Mouse (Mus musculus) left cerebral cortex, postnatal 4 days (tissue): Measurements from ENCODE around the gene Acaca. TPM values are rescaled to one million over a fixed set of nuclear protein-coding genes. Genes with fewer than 3 reads are reported as not detected.

Source experiments
- DNase-seq: peaks from one replicate; pipeline ENCODE4 v3.0.0-alpha.2; 2022
- intact Hi-C: fragments of 180-260 bp; cut with DNase I; formaldehyde crosslinking; loops from one replicate; pipeline ENCODE4 v1.15.1; 2025
- total RNA-seq, 2 experiments: library from RNA; stranded (reverse); gene quantifications; 2 replicates each; pipeline ENCODE4 v1.2.3; 2021

Gene Acaca
- total RNA-seq, 2 experiments from 2014 or later = 186 to 187 TPM

- no peak for DNase-seq
- intact Hi-C loops = no loop called here
These were observed 81.4 kb downstream of the Acaca start for GRCm38 (mm10) chr11:84210876-84211275.

GRCm38 (mm10) chr11:84218951-84219350, 89.5 kb downstream of the Acaca start:
- DNase-seq = no peak
- intact Hi-C loops = no loop called here

- DNase-seq = peak; percentile 57
- intact Hi-C loops = no loop called here
These were observed 114.1 kb downstream of the Acaca start for GRCm38 (mm10) chr11:84243562-84243961.

DNA sequence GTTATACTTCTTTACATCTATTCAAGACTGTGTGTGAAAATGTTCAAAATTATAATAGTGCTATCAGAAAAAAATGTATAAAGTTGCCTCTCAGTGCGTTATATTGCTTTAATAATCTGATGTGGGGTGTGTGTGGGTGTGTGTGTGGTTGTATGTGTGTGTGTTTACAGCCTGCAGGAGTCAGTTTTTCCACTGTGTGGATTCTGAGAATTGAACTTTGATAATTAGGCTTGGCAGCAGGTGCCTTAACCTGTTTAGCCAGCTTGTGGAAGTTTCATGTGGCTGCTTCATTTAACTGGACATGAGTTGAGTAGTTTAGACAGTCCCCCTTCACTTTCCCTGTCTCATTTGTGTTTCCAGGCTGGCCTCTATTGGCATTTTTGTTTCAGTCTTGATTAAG, 117.9 kb downstream of the Acaca start:
- intact Hi-C loops = no loop called here

GRCm38 (mm10) chr11:84251170-84251569, 121.7 kb downstream of the Acaca start:
- intact Hi-C loops = no loop called here

More for the DNA sequence above, 117.9 kb downstream of the Acaca start:
- no peak for DNase-seq

GRCm38 (mm10) chr11:84252425-84252824, 123.0 kb downstream of the Acaca start:
- intact Hi-C loops = no loop called here
- DNase-seq = no peak

More at GRCm38 (mm10) chr11:84251170-84251569, 121.7 kb downstream of the Acaca start:
- DNase-seq = no peak

DNA sequence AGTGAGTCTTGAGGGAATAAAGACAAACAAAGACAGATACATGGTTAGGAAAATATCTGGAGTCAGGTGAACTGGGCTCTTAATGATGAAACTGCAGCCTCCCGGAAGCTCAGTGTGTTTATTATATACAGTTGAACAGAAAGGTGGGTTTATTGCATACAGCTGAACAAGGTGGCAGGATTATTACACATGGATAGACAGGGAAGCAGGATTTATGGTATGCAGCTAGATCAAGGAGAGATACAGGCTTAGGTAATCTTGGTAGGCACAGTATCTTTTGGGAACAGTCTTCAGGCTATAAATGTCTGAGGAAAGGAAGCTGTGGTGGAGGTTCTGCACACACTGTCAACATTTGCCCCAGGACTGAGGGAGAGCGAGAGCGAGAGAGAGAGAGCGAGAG, 126.4 kb downstream of the Acaca start:
- intact Hi-C loops = no loop called here
- no peak for DNase-seq

GRCm38 (mm10) chr11:84258053-84258710, 128.7 kb downstream of the Acaca start:
- intact Hi-C loops = no loop called here
- DNase-seq = no peak

DNA sequence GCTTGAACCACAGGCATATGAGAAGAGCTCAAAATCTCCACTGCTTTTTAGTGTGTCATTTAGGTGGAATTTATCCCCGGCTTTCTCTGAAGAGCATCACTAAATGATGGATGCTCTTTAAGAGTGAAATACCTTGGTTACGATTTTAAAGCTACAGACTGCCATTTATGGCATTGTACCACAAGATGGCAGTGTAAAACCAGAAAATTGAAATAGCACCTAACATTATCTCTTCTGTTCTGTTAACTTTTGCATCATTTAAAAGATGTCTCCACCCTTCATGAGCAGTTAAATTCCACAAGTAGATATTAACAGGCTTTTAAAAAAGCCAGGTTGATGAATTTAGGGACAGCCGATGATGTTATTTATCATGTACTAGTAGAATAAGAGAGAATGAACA, 135.0 kb downstream of the Acaca start:
- intact Hi-C loops = loop anchor here (10.0 kb wide), 1 partner anchor 530 kb away; no protein-coding TSS in a partner anchor
- DNase-seq = no peak

DNA sequence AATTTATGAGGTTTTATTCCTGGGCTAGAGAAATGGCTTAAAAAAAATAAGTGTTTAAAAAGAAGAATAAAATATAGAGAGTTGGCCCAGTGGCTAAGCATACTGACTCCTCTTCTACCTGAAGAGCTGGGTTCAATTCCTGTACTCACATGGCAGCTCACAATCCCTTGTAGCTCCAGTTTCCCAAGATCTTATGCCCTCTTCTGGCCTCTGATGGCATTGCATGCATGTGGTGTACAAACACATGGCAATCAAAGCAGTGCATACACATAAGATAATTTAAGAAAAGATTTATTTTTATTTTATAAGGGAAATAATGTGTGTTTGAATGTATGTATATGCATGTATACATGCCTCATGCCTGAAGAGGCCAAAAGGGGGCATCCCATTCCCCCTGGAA, 138.6 kb downstream of the Acaca start:
- intact Hi-C loops = loop anchor here (10.0 kb wide), 1 partner anchor 527 kb away; no protein-coding TSS in a partner anchor
- no peak for DNase-seq

DNA sequence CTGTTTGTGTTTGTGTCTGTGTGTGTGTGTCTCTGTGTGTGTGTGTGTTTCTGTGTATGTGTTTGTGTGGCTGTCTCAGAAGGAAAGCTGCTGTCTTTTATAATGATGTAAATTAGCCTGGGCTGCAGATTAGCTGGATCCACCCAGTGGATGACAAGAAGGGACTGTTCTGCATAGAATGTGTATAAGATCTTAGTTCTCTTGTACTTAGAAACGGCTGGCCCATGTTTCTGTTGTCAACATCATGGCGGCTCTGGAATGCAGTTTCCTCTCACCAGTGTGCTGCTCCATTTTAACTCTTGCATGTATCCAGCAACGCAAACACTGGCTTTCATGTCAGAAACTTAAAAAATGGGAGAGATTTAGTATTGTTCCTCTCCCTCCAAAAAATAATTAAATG, 141.0 kb downstream of the Acaca start:
- DNase-seq = no peak
- intact Hi-C loops = no loop called here

DNA sequence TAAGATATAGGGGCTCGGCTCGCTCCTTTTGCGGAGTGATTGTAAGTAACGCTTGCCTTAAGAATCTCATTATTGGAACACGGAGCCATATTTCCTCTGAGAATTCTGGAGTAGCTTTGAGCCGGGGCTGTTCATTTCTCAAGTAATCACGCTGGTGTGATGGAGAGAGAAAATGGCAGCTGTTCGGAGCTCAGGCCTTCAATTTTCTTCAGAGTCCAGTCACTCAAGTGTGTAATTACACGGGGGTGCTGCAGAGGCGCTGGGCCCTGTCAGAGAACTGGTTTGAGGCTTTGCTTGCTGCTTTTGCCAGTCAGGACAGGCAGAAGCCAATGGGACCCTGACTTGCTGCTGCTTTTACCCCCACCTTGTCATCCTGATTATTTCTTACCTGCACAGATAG, 142.5 kb downstream of the Acaca start:
- DNase-seq = no peak
- intact Hi-C loops = no loop called here

DNA sequence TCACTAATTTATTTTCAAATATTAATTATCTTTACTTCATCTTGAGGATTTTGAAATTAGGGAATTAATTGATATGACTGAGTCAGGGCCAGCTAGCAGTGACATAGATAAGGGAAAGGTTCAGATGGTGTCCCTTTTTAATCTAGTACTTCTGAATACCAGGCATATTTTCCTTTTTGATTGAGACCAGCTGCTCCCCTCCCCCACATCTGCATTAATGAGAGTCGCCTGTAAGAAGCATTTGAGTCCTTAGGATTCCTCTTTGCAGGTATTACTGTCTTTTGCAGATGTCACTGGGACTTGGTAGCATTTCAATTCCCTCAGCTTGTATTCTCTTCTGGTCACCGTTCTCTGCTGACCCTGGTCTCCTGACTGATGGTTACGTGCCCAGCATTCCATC, 143.1 kb downstream of the Acaca start:
- DNase-seq = no peak
- intact Hi-C loops = no loop called here

DNA sequence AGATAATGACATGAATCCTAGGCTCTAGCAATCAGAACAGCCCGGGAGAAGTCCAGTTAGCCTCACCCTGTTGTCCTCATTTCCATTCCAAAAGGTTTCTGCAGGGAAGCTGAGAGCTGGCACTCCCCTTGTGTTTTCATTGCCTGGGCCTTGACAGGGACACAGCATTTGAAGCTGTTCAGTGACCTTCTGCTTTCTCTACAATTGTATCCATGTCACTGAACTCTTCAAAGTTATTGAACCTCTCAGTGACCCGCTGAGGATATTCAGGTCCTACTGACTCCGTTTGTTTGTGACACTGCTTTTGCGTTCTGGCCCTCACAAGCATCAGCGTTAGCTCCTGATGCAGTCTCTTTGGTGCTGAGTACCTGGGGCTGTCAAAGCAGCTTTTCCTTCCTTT, 147.5 kb downstream of the Acaca start:
- DNase-seq = no peak

GRCm38 (mm10) chr11:84281280-84281679, 151.8 kb downstream of the Acaca start:
- intact Hi-C loops = no loop called here
- DNase-seq = no peak

More for the DNA sequence above, 147.5 kb downstream of the Acaca start:
- intact Hi-C loops = no loop called here

- intact Hi-C loops = no loop called here
- DNase-seq = no peak
These were observed 153.7 kb downstream of the Acaca start for GRCm38 (mm10) chr11:84282944-84283703.

- intact Hi-C loops = no loop called here
These were observed 161.3 kb downstream of the Acaca start for GRCm38 (mm10) chr11:84290781-84291180.

GRCm38 (mm10) chr11:84292532-84292931, 163.1 kb downstream of the Acaca start:
- DNase-seq = no peak
- intact Hi-C loops = no loop called here

More at GRCm38 (mm10) chr11:84290781-84291180, 161.3 kb downstream of the Acaca start:
- DNase-seq = no peak

DNA sequence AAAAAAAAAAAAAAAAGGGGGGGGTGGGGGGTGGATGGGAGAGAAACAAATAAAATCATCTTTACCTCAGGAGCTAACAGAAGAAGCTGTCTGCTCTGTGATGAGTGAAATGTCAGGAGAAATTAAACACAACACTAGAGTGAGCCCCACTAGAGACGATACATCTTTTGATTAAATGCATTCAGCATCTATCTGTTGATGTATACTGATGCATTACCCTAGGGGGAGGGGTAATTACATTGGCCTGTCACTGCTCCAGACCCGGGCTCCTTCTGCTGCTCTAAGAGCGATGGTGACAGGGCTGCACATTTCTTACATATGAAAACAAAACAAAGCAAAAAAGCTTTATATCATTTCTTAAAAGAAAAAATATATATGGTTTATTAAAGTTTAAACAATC, 163.8 kb downstream of the Acaca start:
- DNase-seq = no peak
- intact Hi-C loops = no loop called here

- DNase-seq = no peak
- intact Hi-C loops = no loop called here
These were observed 166.9 kb downstream of the Acaca start for GRCm38 (mm10) chr11:84296337-84296736.

DNA sequence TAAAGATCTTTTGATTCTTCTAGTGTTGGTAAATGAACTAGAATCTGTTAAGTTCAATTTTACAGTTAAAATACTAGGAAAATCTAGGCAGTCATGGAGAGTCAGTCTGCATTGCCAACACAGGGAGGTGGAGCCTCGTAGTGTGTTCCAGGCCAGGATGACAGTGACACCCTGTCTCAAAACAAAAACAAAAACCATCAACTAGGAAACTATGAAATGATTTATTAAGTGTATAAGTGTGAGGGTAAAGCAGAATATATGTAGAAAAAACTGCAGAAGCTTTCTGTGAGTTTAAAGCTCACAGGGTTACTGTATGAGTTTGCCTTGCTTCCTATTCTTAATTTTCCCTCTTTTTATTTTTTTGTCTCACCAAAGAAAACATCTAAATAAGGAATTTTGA, 176.0 kb downstream of the Acaca start:
- intact Hi-C loops = no loop called here
- DNase-seq = no peak

- intact Hi-C loops = no loop called here
These were observed 176.8 kb downstream of the Acaca start for GRCm38 (mm10) chr11:84306158-84306742.

More at GRCm38 (mm10) chr11:84306158-84306742, 176.8 kb downstream of the Acaca start:
- DNase-seq = no peak
